Mouse (Mus musculus): ENCODE results near the gene Glrx5. TPM values are rescaled to one million over a fixed set of nuclear protein-coding genes. Genes with fewer than 3 reads are reported as not detected.

The Glrx5 gene
- polyA plus RNA-seq, 1 experiment from 2014 or later = 349 TPM

- peaks cover 10% of the 10 kb centered on the region for H3K36me3 ChIP-seq (replicated peaks; ENCODE audit: insufficient read depth, low read length)
- H3K9ac ChIP-seq (replicated peaks) = no peak overlapping the region; the same call in 1 of the 2 replicates
- H3K4me2 ChIP-seq (ENCODE audit: low read depth, low read length) = peak overlapping the region; percentile 61
- DNase-seq (peak; percentile 82), ATAC-seq (peak; percentile 75)
- H3K27me3 ChIP-seq (ENCODE audit: insufficient read depth, low read length) = no peaks in the 10 kb centered on the region
- H3K4me1 ChIP-seq (ENCODE audit: insufficient read depth) = peaks cover 31% of the 10 kb centered on the region
- WGBS (ENCODE audit: insufficient replicate concordance) = 28% methylated on average over 8 of the region's 8 CpGs
- no peak overlapping the region for H3K4me3 ChIP-seq (ENCODE audit: low read depth, low read length)
- H3K9me3 ChIP-seq (ENCODE audit: low read length) = no peaks in the 10 kb centered on the region
- peak; percentile 91 for TF ChIP-seq CTCF (IDR thresholded peaks at IDR 0.05; ENCODE audit: low read depth)
- TF ChIP-seq EP300 (IDR thresholded peaks at IDR 0.05; ENCODE audit: low read depth) = peak; percentile 96
- H3K27ac ChIP-seq (ENCODE audit: low read depth) = peak overlapping the region; percentile 91
Measured at GRCm38 (mm10) chr12:105025271-105025946, 7.1 kb upstream of the Glrx5 start.

- Histone ChIP-seq H3K4me2 (ENCODE audit: low read depth, low read length) (peak overlapping the region; percentile 61), H3K36me3 (replicated peaks; ENCODE audit: insufficient read depth, low read length) (peaks cover 10% of the 10 kb centered on the region), H3K27ac (ENCODE audit: low read depth) (peak overlapping the region; percentile 91), H3K27me3 (ENCODE audit: insufficient read depth, low read length) (no peaks in the 10 kb centered on the region), H3K9me3 (ENCODE audit: low read length) (no peaks in the 10 kb centered on the region), H3K4me1 (ENCODE audit: insufficient read depth) (peaks cover 33% of the 10 kb centered on the region), H3K4me3 (ENCODE audit: low read depth, low read length) (no peak overlapping the region), H3K9ac (replicated peaks) (peak overlapping the region; percentile 28; the same call in 1 of the 2 replicates)
- TF ChIP-seq CTCF (IDR thresholded peaks at IDR 0.05; ENCODE audit: low read depth) (peak; percentile 55), EP300 (IDR thresholded peaks at IDR 0.05; ENCODE audit: low read depth) (no peak; the same call in 1 of the 2 replicates)
- DNase-seq = peak; percentile 59
- peak; percentile 57 for ATAC-seq
- 32% methylated on average over 10 of the region's 10 CpGs for WGBS (ENCODE audit: insufficient replicate concordance)
Measured at GRCm38 (mm10) chr12:105025947-105026586, 6.4 kb upstream of the Glrx5 start.

- 13% methylated on average over 15 of the region's 15 CpGs for WGBS (ENCODE audit: insufficient replicate concordance)
- Histone ChIP-seq H3K4me2 (ENCODE audit: low read depth, low read length) (peak overlapping the region; percentile 36; the same call in 1 of the 2 replicates), H3K36me3 (replicated peaks; ENCODE audit: insufficient read depth, low read length) (peaks cover 10% of the 10 kb centered on the region)
Measured at GRCm38 (mm10) chr12:105027323-105027991, 5.0 kb upstream of the Glrx5 start.

GRCm38 (mm10) chr12:105029890-105030289 is 2.6 kb upstream of the Glrx5 start:
- H3K4me3 ChIP-seq (ENCODE audit: low read depth, low read length) = no peak overlapping the region
- DNase-seq (no peak), ATAC-seq (no peak)
- peaks cover 33% of the 10 kb centered on the region for H3K4me1 ChIP-seq (ENCODE audit: insufficient read depth)
- H3K27ac ChIP-seq (ENCODE audit: low read depth) = no peak overlapping the region
- TF ChIP-seq CTCF (IDR thresholded peaks at IDR 0.05; ENCODE audit: low read depth) (no peak), EP300 (IDR thresholded peaks at IDR 0.05; ENCODE audit: low read depth) (no peak)
- H3K36me3 ChIP-seq (replicated peaks; ENCODE audit: insufficient read depth, low read length) = peaks cover 13% of the 10 kb centered on the region
- no peaks in the 10 kb centered on the region for H3K27me3 ChIP-seq (ENCODE audit: insufficient read depth, low read length)
- H3K9me3 ChIP-seq (ENCODE audit: low read length) = no peaks in the 10 kb centered on the region
- no peak overlapping the region for H3K9ac ChIP-seq (replicated peaks)
- WGBS (ENCODE audit: insufficient replicate concordance) = 82% methylated on average over 9 of the region's 9 CpGs
- H3K4me2 ChIP-seq (ENCODE audit: low read depth, low read length) = peak overlapping the region; percentile 82; the same call in 1 of the 2 replicates

More at GRCm38 (mm10) chr12:105027323-105027991, 5.0 kb upstream of the Glrx5 start:
- Histone ChIP-seq H3K27ac (ENCODE audit: low read depth) (peak overlapping the region; percentile 91), H3K9me3 (ENCODE audit: low read length) (no peaks in the 10 kb centered on the region), H3K27me3 (ENCODE audit: insufficient read depth, low read length) (no peaks in the 10 kb centered on the region), H3K4me3 (ENCODE audit: low read depth, low read length) (no peak overlapping the region), H3K9ac (replicated peaks) (no peak overlapping the region), H3K4me1 (ENCODE audit: insufficient read depth) (peaks cover 24% of the 10 kb centered on the region)
- ATAC-seq = peak; percentile 38
- DNase-seq = peak; percentile 93
- peak; percentile 96 for TF ChIP-seq CTCF (IDR thresholded peaks at IDR 0.05; ENCODE audit: low read depth)
- TF ChIP-seq EP300 (IDR thresholded peaks at IDR 0.05; ENCODE audit: low read depth) = peak; percentile 96

- Histone ChIP-seq H3K4me1 (ENCODE audit: insufficient read depth) (peaks cover 41% of the 10 kb centered on the region), H3K27me3 (ENCODE audit: insufficient read depth, low read length) (no peaks in the 10 kb centered on the region), H3K27ac (ENCODE audit: low read depth) (peak overlapping the region; percentile 73), H3K4me2 (ENCODE audit: low read depth, low read length) (peak overlapping the region; percentile 82), H3K9me3 (ENCODE audit: low read length) (no peaks in the 10 kb centered on the region), H3K9ac (replicated peaks) (peak overlapping the region; percentile 64), H3K4me3 (ENCODE audit: low read depth, low read length) (peak overlapping the region; percentile 71), H3K36me3 (replicated peaks; ENCODE audit: insufficient read depth, low read length) (peaks cover 28% of the 10 kb centered on the region)
- DNase-seq (peak; percentile 52), ATAC-seq (no peak)
- WGBS (ENCODE audit: insufficient replicate concordance) = 3% methylated on average over 37 of the region's 37 CpGs
- TF ChIP-seq CTCF (IDR thresholded peaks at IDR 0.05; ENCODE audit: low read depth) (no peak), EP300 (IDR thresholded peaks at IDR 0.05; ENCODE audit: low read depth) (no peak)
Measured at GRCm38 (mm10) chr12:105031081-105032058, 1.1 kb upstream of the Glrx5 start.

All from liver, postnatal 0 days (tissue).